Mouse (Mus musculus): ENCODE data around the gene St8sia1.

- TF ChIP-seq CTCF (IDR thresholded peaks at IDR 0.05; ENCODE audit: extremely low read depth, insufficient read depth, insufficient read length, insufficient replicate concordance), result no peak
- TF ChIP-seq POLR2A (IDR thresholded peaks at IDR 0.05; ENCODE audit: low read depth, low read length), result no peak
Measured at GRCm38 (mm10) chr6:142991391-142992059, 27.3 kb upstream of the St8sia1 start.

Data from spleen, adult 2 months (tissue).